Mouse (Mus musculus): ENCODE data around the gene Ip6k2. TPM values are rescaled to one million over a fixed set of nuclear protein-coding genes. Genes with fewer than 3 reads are reported as not detected.

Gene Ip6k2
- total RNA-seq (2021): 10 to 100 TPM; 30.7 to 31.8 TPM
- long read RNA-seq, experiment 1, partial matches to known transcripts: 3 of 24 reads
- long read RNA-seq, experiment 1, other reads (novel, unspliced or antisense): 13 of 24 reads
- long read RNA-seq, experiment 2, partial matches to known transcripts: 1 of 22 reads
- long read RNA-seq, experiment 2, other reads (novel, unspliced or antisense): 12 of 22 reads

GRCm38 (mm10) chr9:108783548-108784463 is at the start of gene Ip6k2:
Gene Ip6k2, plus strand, starts transcription at chr9:108783796.
- intact Hi-C loops (cut with DNase I): no loop called here
- DNase-seq: peak; percentile 96 to 97

- intact Hi-C loops (cut with DNase I): no loop called here
These were observed 49.0 kb upstream of the Ip6k2 start for GRCm38 (mm10) chr9:108734626-108735025.

GRCm38 (mm10) chr9:108739239-108739638 is 44.4 kb upstream of the Ip6k2 start:
- intact Hi-C loops (cut with DNase I): no loop called here
- no peak for DNase-seq

More at GRCm38 (mm10) chr9:108734626-108735025, 49.0 kb upstream of the Ip6k2 start:
- DNase-seq: no peak

GRCm38 (mm10) chr9:108740062-108740461 is 43.5 kb upstream of the Ip6k2 start:
- DNase-seq: no peak
- intact Hi-C loops (cut with DNase I): no loop called here

GRCm38 (mm10) chr9:108742048-108742447 is 41.5 kb upstream of the Ip6k2 start:
- intact Hi-C loops (cut with DNase I): no loop called here
- DNase-seq: no peak

GRCm38 (mm10) chr9:108746876-108747499 is 36.6 kb upstream of the Ip6k2 start:
- DNase-seq: no peak
- intact Hi-C loops (cut with DNase I): no loop called here

- DNase-seq: no peak
These were observed 35.9 kb upstream of the Ip6k2 start for GRCm38 (mm10) chr9:108747694-108748093.

GRCm38 (mm10) chr9:108748600-108749183 is 34.9 kb upstream of the Ip6k2 start:
- peak; percentile 19 to 23 for DNase-seq
- intact Hi-C loops (cut with DNase I): no loop called here

More at GRCm38 (mm10) chr9:108747694-108748093, 35.9 kb upstream of the Ip6k2 start:
- intact Hi-C loops (cut with DNase I): no loop called here

GRCm38 (mm10) chr9:108750616-108751015 is 33.0 kb upstream of the Ip6k2 start:
- intact Hi-C loops (cut with DNase I): no loop called here
- DNase-seq: no peak

GRCm38 (mm10) chr9:108752142-108752920 is 31.3 kb upstream of the Ip6k2 start:
- no peak for DNase-seq
- intact Hi-C loops (cut with DNase I): loop anchor here (2.0 kb wide), 1 partner anchor 56 kb away; the partner anchor contains the start of gene Nckipsd

GRCm38 (mm10) chr9:108753326-108753725 is 30.3 kb upstream of the Ip6k2 start:
- DNase-seq: peak; percentile 60 to 71
- intact Hi-C loops (cut with DNase I): loop anchor here (2.0 kb wide), 1 partner anchor 55 kb away; the partner anchor contains the start of gene Nckipsd

GRCm38 (mm10) chr9:108753976-108754375 is 29.6 kb upstream of the Ip6k2 start:
- intact Hi-C loops (cut with DNase I): loop anchor here (2.0 kb wide), 1 partner anchor 55 kb away; the partner anchor contains the start of gene Nckipsd
- DNase-seq: no peak

- intact Hi-C loops (cut with DNase I): no loop called here
- no peak for DNase-seq
These were observed 29.2 kb upstream of the Ip6k2 start for GRCm38 (mm10) chr9:108754423-108754822.

GRCm38 (mm10) chr9:108757406-108757805 is 26.2 kb upstream of the Ip6k2 start:
- no peak for DNase-seq
- intact Hi-C loops (cut with DNase I): no loop called here

- DNase-seq: no peak
- intact Hi-C loops (cut with DNase I): no loop called here
These were observed 24.5 kb upstream of the Ip6k2 start for GRCm38 (mm10) chr9:108759121-108759520.

GRCm38 (mm10) chr9:108759805-108760204 is 23.8 kb upstream of the Ip6k2 start:
- DNase-seq: peak; percentile 13 to 28
- intact Hi-C loops (cut with DNase I): no loop called here

GRCm38 (mm10) chr9:108761561-108761960 is 22.0 kb upstream of the Ip6k2 start:
- intact Hi-C loops (cut with DNase I): no loop called here
- DNase-seq: no peak

- no peak for DNase-seq
- intact Hi-C loops (cut with DNase I): no loop called here
These were observed 18.6 kb upstream of the Ip6k2 start for GRCm38 (mm10) chr9:108764971-108765370.

- intact Hi-C loops (cut with DNase I): no loop called here
- DNase-seq: no peak
These were observed 7.0 kb upstream of the Ip6k2 start for GRCm38 (mm10) chr9:108776614-108777013.

- DNase-seq: no peak
- intact Hi-C loops (cut with DNase I): no loop called here
These were observed 6.3 kb upstream of the Ip6k2 start for GRCm38 (mm10) chr9:108777276-108777675.

Data from heart, postnatal 14 days (tissue).